In genomic region chr6:48954946-48955345, GRCm38 (mm10) we compare ENCODE assay signal across 10 mouse cellular contexts. TPM values are rescaled to one million over a fixed set of nuclear protein-coding genes. Genes with fewer than 3 reads are reported as not detected.
DNase-seq lines count a peak whose midpoint lies in the region; ATAC-seq lines count a peak whose summit lies in the region.
"Had no signal": no experiment of that assay in that cellular context is flagged by ENCODE, and none has a peak within 500 bp of the region (broad histone marks: within the 10 kb centered on the region; RNA-seq: fewer than 3 reads in every experiment).

No protein-coding gene starts in this region.

- no peak overlapping the region for H3K4me3 ChIP-seq in midbrain, embryonic 10.5 days
- no peak overlapping the region for H3K4me3 ChIP-seq in midbrain, embryonic 13.5 days (replicated peaks)
- no peak overlapping the region for H3K4me3 ChIP-seq in liver, embryonic 11.5 days (ENCODE audit: low read depth, low read length)

- H3K27ac ChIP-seq in midbrain, embryonic 10.5 days (replicated peaks) = no peak overlapping the region
- H3K27ac ChIP-seq in midbrain, embryonic 13.5 days = no peak overlapping the region
- H3K27ac ChIP-seq in liver, embryonic 11.5 days (ENCODE audit: low read depth, low read length) = no peak overlapping the region

- no peak for ATAC-seq in midbrain, embryonic 13.5 days
- ATAC-seq in granulocyte monocyte progenitor cell, adult 5-6 weeks (replicated peaks; ENCODE audit: poor library complexity, severe bottlenecking) = peak; percentile 18; the same call in 1 of the 2 replicates
- ATAC-seq in liver, embryonic 11.5 days (replicated peaks; ENCODE audit: low FRiP score) = no peak
- no peak for ATAC-seq in monocyte, adult 5-6 weeks (replicated peaks; ENCODE audit: insufficient number of reproducible peaks, low FRiP score, low TSS enrichment, poor library complexity, severe bottlenecking)

- DNase-seq in midbrain, embryonic 10.5 days (ENCODE audit: low spot score) = peak; percentile 34
- peak; percentile 53 for DNase-seq in adrenal gland, postnatal 25 days
- peak; percentile 83 for DNase-seq in kidney, postnatal 14 days
- peak; percentile 44 for DNase-seq in liver, embryonic 11.5 days (ENCODE audit: low spot score)
- peak; percentile 17 for DNase-seq in retina, postnatal 7 days (ENCODE audit: low read depth, low spot score)

- WGBS in midbrain, embryonic 10.5 days = 62% methylated on average over 1 of the region's 1 CpGs
- 58% methylated on average over 1 of the region's 1 CpGs for WGBS in midbrain, embryonic 13.5 days
- 30% methylated on average over 1 of the region's 1 CpGs for WGBS in liver, embryonic 11.5 days

- H3K27me3 ChIP-seq in midbrain, embryonic 10.5 days (ENCODE audit: low read depth, poor library complexity, severe bottlenecking) = no peaks in the 10 kb centered on the region
- no peaks in the 10 kb centered on the region for H3K27me3 ChIP-seq in midbrain, embryonic 13.5 days
- no peaks in the 10 kb centered on the region for H3K27me3 ChIP-seq in liver, embryonic 11.5 days (replicated peaks; ENCODE audit: control insufficient read depth, insufficient read depth, low read length)

- H3K4me2 ChIP-seq in midbrain, embryonic 13.5 days (replicated peaks) = no peak overlapping the region
- H3K4me2 ChIP-seq in liver, embryonic 11.5 days = no peak overlapping the region

- H3K36me3 ChIP-seq in midbrain, embryonic 10.5 days = no peaks in the 10 kb centered on the region
- no peaks in the 10 kb centered on the region for H3K36me3 ChIP-seq in midbrain, embryonic 13.5 days
- no peaks in the 10 kb centered on the region for H3K36me3 ChIP-seq in liver, embryonic 11.5 days (ENCODE audit: control insufficient read depth, insufficient read depth, low read length)

- H3K4me1 ChIP-seq in midbrain, embryonic 10.5 days = no peaks in the 10 kb centered on the region
- no peaks in the 10 kb centered on the region for H3K4me1 ChIP-seq in midbrain, embryonic 13.5 days (replicated peaks)
- no peaks in the 10 kb centered on the region for H3K4me1 ChIP-seq in liver, embryonic 11.5 days (replicated peaks; ENCODE audit: control insufficient read depth, insufficient read depth, low read length)

- H3K9ac ChIP-seq in midbrain, embryonic 13.5 days (replicated peaks) = no peak overlapping the region
- no peak overlapping the region for H3K9ac ChIP-seq in liver, embryonic 11.5 days (ENCODE audit: low read depth, low read length)

- H3K9me3 ChIP-seq in midbrain, embryonic 10.5 days (replicated peaks) = no peaks in the 10 kb centered on the region
- H3K9me3 ChIP-seq in midbrain, embryonic 13.5 days = no peaks in the 10 kb centered on the region
- no peaks in the 10 kb centered on the region for H3K9me3 ChIP-seq in liver, embryonic 11.5 days (ENCODE audit: control insufficient read depth, low read length)

RNA-seq across cellular contexts. Expression of gene Doxl2, which starts 19.8 kb away (rescaled TPM):
- not detected in 2 replicates for polyA plus RNA-seq in midbrain, embryonic 10.5 days (2016; fragmentation: Nextera tagmentation; extraction: Ambion mirVana)
- not detected in 2 replicates for polyA plus RNA-seq in midbrain, embryonic 13.5 days (2015; fragmentation: Nextera tagmentation; extraction: Ambion mirVana)
- not detected in 2 replicates for total RNA-seq in adrenal gland, postnatal 25 days (2021)
- total RNA-seq in granulocyte monocyte progenitor cell, adult 5-6 weeks (2014; fragmentation: Nextera tagmentation) = not detected in 2 replicates
- not detected in 2 replicates for total RNA-seq in granulocyte monocyte progenitor cell, adult 5-6 weeks (2017)
- polyA plus RNA-seq in liver, embryonic 11.5 days (2014; fragmentation: Nextera tagmentation; extraction: Ambion mirVana) = not detected in 2 replicates
- not detected in 3 replicates for total RNA-seq in monocyte, adult 5-6 weeks (2017)
- total RNA-seq: left cerebral cortex, adult 8-10 months had no signal

RNA-seq across cellular contexts. Expression of gene 1600015I10Rik, which starts 25.3 kb away (rescaled TPM):
- polyA plus RNA-seq in midbrain, embryonic 10.5 days (2016; fragmentation: Nextera tagmentation; extraction: Ambion mirVana) = not detected in 2 replicates
- polyA plus RNA-seq in midbrain, embryonic 13.5 days (2015; fragmentation: Nextera tagmentation; extraction: Ambion mirVana) = not detected in 2 replicates
- total RNA-seq in adrenal gland, postnatal 25 days (2021) = not detected in 2 replicates
- not detected in 2 replicates for total RNA-seq in granulocyte monocyte progenitor cell, adult 5-6 weeks (2014; fragmentation: Nextera tagmentation)
- total RNA-seq in granulocyte monocyte progenitor cell, adult 5-6 weeks (2017) = not detected in 2 replicates
- polyA plus RNA-seq in liver, embryonic 11.5 days (2014; fragmentation: Nextera tagmentation; extraction: Ambion mirVana) = not detected in 2 replicates
- total RNA-seq in monocyte, adult 5-6 weeks (2017) = not detected in 3 replicates
- total RNA-seq: left cerebral cortex, adult 8-10 months had no signal
- polyA plus RNA-seq: spleen, adult 2 months had no signal

RNA-seq across cellular contexts. Expression of gene Svs1, which starts 31.7 kb away (rescaled TPM):
- not detected in 2 replicates for polyA plus RNA-seq in midbrain, embryonic 10.5 days (2016; fragmentation: Nextera tagmentation; extraction: Ambion mirVana)
- not detected in 2 replicates for polyA plus RNA-seq in midbrain, embryonic 13.5 days (2015; fragmentation: Nextera tagmentation; extraction: Ambion mirVana)
- 0.21 TPM in 1 of 2 replicates, not detected in the other for total RNA-seq in adrenal gland, postnatal 25 days (2021)
- total RNA-seq in granulocyte monocyte progenitor cell, adult 5-6 weeks (2014; fragmentation: Nextera tagmentation) = not detected in 2 replicates
- total RNA-seq in granulocyte monocyte progenitor cell, adult 5-6 weeks (2017) = not detected in 2 replicates
- not detected in 2 replicates for polyA plus RNA-seq in liver, embryonic 11.5 days (2014; fragmentation: Nextera tagmentation; extraction: Ambion mirVana)
- total RNA-seq in monocyte, adult 5-6 weeks (2017) = not detected in 3 replicates
- total RNA-seq: left cerebral cortex, adult 8-10 months had no signal
- polyA plus RNA-seq: spleen, adult 2 months had no signal

Comparison
In these comparisons a context has a peak if more than half of its experiments do, and no peak if none do; other contexts are left out.
1. DNase-seq: peak in every context shown above with its lines; median percentile 83 in kidney, postnatal 14 days; 53 in adrenal gland, postnatal 25 days; 44 in liver, embryonic 11.5 days; 34 in midbrain, embryonic 10.5 days; 17 in retina, postnatal 7 days.